Mouse (Mus musculus) midbrain, postnatal 0 days (tissue): ENCODE data around the gene Zfp383. TPM values are rescaled to one million over a fixed set of nuclear protein-coding genes. Genes with fewer than 3 reads are reported as not detected.

Experiments
- ATAC-seq: fragments of 200-750 bp; cut with Nextera tagmentation; 2 replicates; pipeline ENCODE4 v1.8.0; 2017; ENCODE audit warnings: moderate number of reproducible peaks, mild to moderate bottlenecking, moderate TSS enrichment, moderate library complexity; ENCODE audit not compliant: low FRiP score
- DNase-seq: peaks from one replicate; pipeline ENCODE4 v3.0.0-alpha.2; 2015; ENCODE audit warnings: low spot score
- H3K27ac ChIP-seq: fragments of 300-500 bp; sonication (generic); 2 replicates; pipeline ENCODE4 v1.5.1; 2014; ENCODE audit warnings: low read depth, mild to moderate bottlenecking, low read length, mixed read lengths
- H3K27me3 ChIP-seq: fragments of 300-500 bp; sonication (generic); 2 replicates; pipeline ENCODE4 v1.6.1; 2014; ENCODE audit warnings: low read length, control low read depth, mixed read lengths; ENCODE audit not compliant: insufficient read depth
- H3K36me3 ChIP-seq: fragments of 300-500 bp; sonication (generic); 2 replicates; pipeline ENCODE4 v1.6.1; 2014; ENCODE audit warnings: low read length, control low read depth, mixed read lengths; ENCODE audit not compliant: insufficient read depth
- H3K4me1 ChIP-seq: fragments of 300-500 bp; sonication (generic); 2 replicates; pipeline ENCODE4 v1.6.1; 2014; ENCODE audit warnings: mild to moderate bottlenecking, control low read depth, antibody characterized with exemption, low read length, mixed read lengths; ENCODE audit not compliant: insufficient read depth
- H3K4me2 ChIP-seq: fragments of 300-500 bp; sonication (generic); 2 replicates; pipeline ENCODE4 v1.6.1; 2014; ENCODE audit warnings: low read depth, mild to moderate bottlenecking, low read length, mixed read lengths; ENCODE audit not compliant: poor library complexity, severe bottlenecking
- H3K4me3 ChIP-seq: fragments of 300-500 bp; sonication (generic); 2 replicates; pipeline ENCODE4 v1.5.1; 2014; ENCODE audit warnings: low read depth, mild to moderate bottlenecking, low read length, moderate library complexity
- H3K9ac ChIP-seq: fragments of 300-500 bp; sonication (generic); replicated peaks from 2 replicates; pipeline ENCODE4 v1.6.1; 2014; ENCODE audit warnings: mild to moderate bottlenecking, low read length, moderate library complexity, mixed read lengths; ENCODE audit not compliant: poor library complexity, severe bottlenecking
- H3K9me3 ChIP-seq: fragments of 300-500 bp; sonication (generic); 2 replicates; pipeline ENCODE4 v1.6.1; 2016; ENCODE audit warnings: low read length, control low read depth
- CTCF ChIP-seq: IDR thresholded peaks from 2 replicates; pipeline ENCODE4 v1.5.1; 2016; ENCODE audit warnings: antibody characterized with exemption, mild to moderate bottlenecking
- WGBS: fragments of 180-500 bp; shearing (Covaris S2); extraction: QIAGEN DNeasy Blood & Tissue Kit; methylation state at CpG from one replicate; pipeline ENCODE4 v1.1.7; 2014; 5-methylcytosine and 5-hydroxymethylcytosine counted together
- polyA plus RNA-seq: library from polyadenylated mRNA; unstranded; fragments of >200 nt; fragmentation: Nextera tagmentation; extraction: Ambion mirVana; gene quantifications from 2 replicates; pipeline ENCODE4 v1.2.1, GENCODE M21; 2015
- total RNA-seq: library from RNA; depleted of rRNA; stranded (reverse); fragments of >200 nt; gene quantifications from 2 replicates; pipeline ENCODE4 v1.2.3, GENCODE M21; 2014

Gene Zfp383
- total and polyA plus RNA-seq, 2 experiments from 2014 or later: 5.4 to 6.6 TPM

- DNase-seq: no peak
- Histone ChIP-seq H3K4me3 (no peak overlapping the region), H3K36me3 (peaks cover 27% of the 10 kb centered on the region), H3K9ac (no peak overlapping the region), H3K4me1 (no peaks in the 10 kb centered on the region), H3K27me3 (no peaks in the 10 kb centered on the region), H3K27ac (no peak overlapping the region), H3K4me2 (no peak overlapping the region), H3K9me3 (no peaks in the 10 kb centered on the region)
- no peak for ATAC-seq
- TF ChIP-seq CTCF: no peak
- WGBS: 88% methylated on average over 4 of the region's 4 CpGs
Measured at GRCm38 (mm10) chr7:29918062-29918453, 10.0 kb downstream of the Zfp383 start.

GRCm38 (mm10) chr7:29921439-29922093, 13.5 kb downstream of the Zfp383 start:
- ATAC-seq (no peak), DNase-seq (no peak)
- H3K9me3 ChIP-seq: no peaks in the 10 kb centered on the region
- H3K27ac ChIP-seq: no peak overlapping the region
- no peak overlapping the region for H3K9ac ChIP-seq
- no peaks in the 10 kb centered on the region for H3K4me1 ChIP-seq
- no peaks in the 10 kb centered on the region for H3K27me3 ChIP-seq
- no peak for TF ChIP-seq CTCF
- no peak overlapping the region for H3K4me3 ChIP-seq
- H3K4me2 ChIP-seq: no peak overlapping the region
- 86% methylated on average over 6 of the region's 6 CpGs for WGBS
- no peaks in the 10 kb centered on the region; the same call in 1 of the 2 replicates for H3K36me3 ChIP-seq

GRCm38 (mm10) chr7:29922780-29923179, 14.8 kb downstream of the Zfp383 start:
- H3K4me3 ChIP-seq: no peak overlapping the region
- 77% methylated on average over 2 of the region's 2 CpGs for WGBS
- no peak overlapping the region for H3K27ac ChIP-seq
- no peak for TF ChIP-seq CTCF
- no peaks in the 10 kb centered on the region for H3K36me3 ChIP-seq
- no peaks in the 10 kb centered on the region for H3K27me3 ChIP-seq
- no peak for ATAC-seq
- no peak for DNase-seq
- no peaks in the 10 kb centered on the region for H3K9me3 ChIP-seq
- H3K9ac ChIP-seq: no peak overlapping the region
- H3K4me2 ChIP-seq: no peak overlapping the region
- no peaks in the 10 kb centered on the region for H3K4me1 ChIP-seq

GRCm38 (mm10) chr7:29938856-29939255, 30.8 kb downstream of the Zfp383 start:
- ATAC-seq: no peak
- H3K4me1 ChIP-seq: no peaks in the 10 kb centered on the region
- no peak overlapping the region for H3K4me2 ChIP-seq
- H3K9me3 ChIP-seq: no peaks in the 10 kb centered on the region
- no peak overlapping the region for H3K4me3 ChIP-seq
- no peaks in the 10 kb centered on the region for H3K27me3 ChIP-seq
- peaks cover 54% of the 10 kb centered on the region for H3K36me3 ChIP-seq
- no peak overlapping the region for H3K27ac ChIP-seq
- H3K9ac ChIP-seq: no peak overlapping the region
- WGBS: 70% methylated on average over 6 of the region's 6 CpGs
- DNase-seq: no peak
- no peak for TF ChIP-seq CTCF

- ATAC-seq (no peak), DNase-seq (no peak)
- no peak overlapping the region for H3K9ac ChIP-seq
- H3K4me2 ChIP-seq: no peak overlapping the region
- no peaks in the 10 kb centered on the region for H3K27me3 ChIP-seq
- H3K36me3 ChIP-seq: peaks cover 33% of the 10 kb centered on the region
- H3K27ac ChIP-seq: no peak overlapping the region
- no peaks in the 10 kb centered on the region for H3K9me3 ChIP-seq
- H3K4me1 ChIP-seq: no peaks in the 10 kb centered on the region
- TF ChIP-seq CTCF: no peak
- 94% methylated on average over 11 of the region's 11 CpGs for WGBS
- no peak overlapping the region for H3K4me3 ChIP-seq
Measured at GRCm38 (mm10) chr7:29941027-29941426, 33.0 kb downstream of the Zfp383 start.

GRCm38 (mm10) chr7:29942740-29943139, 34.7 kb downstream of the Zfp383 start:
- 55% methylated on average over 2 of the region's 2 CpGs for WGBS
- TF ChIP-seq CTCF: no peak

More at GRCm38 (mm10) chr7:29942740-29943139, 34.7 kb downstream of the Zfp383 start:
- no peak overlapping the region for H3K4me2 ChIP-seq
- DNase-seq (no peak), ATAC-seq (no peak)
- H3K27ac ChIP-seq: no peak overlapping the region
- H3K27me3 ChIP-seq: no peaks in the 10 kb centered on the region
- no peak overlapping the region for H3K4me3 ChIP-seq
- no peak overlapping the region for H3K9ac ChIP-seq
- no peaks in the 10 kb centered on the region for H3K4me1 ChIP-seq
- H3K9me3 ChIP-seq: no peaks in the 10 kb centered on the region
- peaks cover 20% of the 10 kb centered on the region for H3K36me3 ChIP-seq
